Mouse (Mus musculus) ES-Bruce4 (cell line): ENCODE results near the gene 2410015M20Rik.

Experiments
- CTCF ChIP-seq: IDR thresholded peaks from one replicate; pipeline ENCODE4 v1.8.1; 2011; ENCODE audit warnings: low read depth, low read length
- EP300 ChIP-seq: IDR thresholded peaks from 2 replicates; pipeline ENCODE4 v1.6.1; 2011; ENCODE audit warnings: low read depth, low read length; ENCODE audit not compliant: insufficient read depth

DNA sequence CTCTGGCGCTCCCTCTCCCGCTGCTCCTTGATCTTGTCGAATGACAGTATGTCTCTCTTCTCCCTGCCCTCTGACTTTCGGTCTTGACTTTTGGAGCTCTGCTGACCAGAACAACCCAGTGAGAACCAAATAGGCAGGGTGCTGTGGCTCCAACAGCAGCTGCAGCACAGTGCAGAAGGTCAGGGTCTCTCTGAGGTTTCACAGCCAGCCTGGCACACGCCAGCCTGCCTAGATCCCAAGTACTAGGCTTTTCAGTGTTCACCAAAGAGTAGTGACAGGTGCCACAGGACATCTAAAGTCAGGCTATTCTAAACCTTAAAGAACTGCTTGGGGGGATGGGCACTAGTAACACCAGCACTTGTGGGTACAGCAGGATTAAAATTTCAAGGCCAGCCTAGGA lies 42.7 kb downstream of the 2410015M20Rik start:
- TF ChIP-seq CTCF (no peak), EP300 (no peak)
